Mouse (Mus musculus) adrenal gland, adult 8-10 months (tissue): ENCODE measurements around the gene Pdgfc. TPM values are rescaled to one million over a fixed set of nuclear protein-coding genes. Genes with fewer than 3 reads are reported as not detected.

Experiments
- DNase-seq: peaks from one replicate; pipeline ENCODE4 v3.0.0; 2022
- total RNA-seq, 4 experiments: library from RNA; stranded (reverse); gene quantifications; 2 replicates each; pipeline ENCODE4 v1.2.4; 2022

The Pdgfc gene
- 1 to 10 TPM; 6.3 to 9.0 (median 7.5) TPM for total RNA-seq

- DNase-seq: no peak
These were observed at the start of gene Pdgfc for GRCm38 (mm10) chr3:81036151-81036553. Pdgfc (plus strand) TSS chr3:81036416.

DNA sequence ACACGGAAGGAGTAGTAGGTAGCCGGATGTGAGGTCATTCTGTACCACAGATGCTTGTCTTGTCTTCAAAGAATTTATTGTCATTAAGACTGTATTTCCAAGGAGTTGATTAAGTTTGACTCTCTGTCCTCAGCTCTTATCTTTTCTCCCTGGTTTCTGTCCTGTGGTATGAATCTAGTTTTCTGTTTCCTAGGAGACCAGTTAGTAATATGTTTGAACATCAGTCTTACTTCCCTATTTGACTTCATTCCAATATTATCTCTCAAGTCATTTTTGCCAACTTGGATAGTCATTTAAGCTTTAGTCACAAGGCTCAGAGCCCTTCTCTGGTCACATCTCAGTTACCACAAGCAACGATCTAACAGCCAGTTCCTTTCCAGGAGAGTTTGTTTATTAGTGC, 27.0 kb upstream of the Pdgfc start:
- DNase-seq: no peak

DNA sequence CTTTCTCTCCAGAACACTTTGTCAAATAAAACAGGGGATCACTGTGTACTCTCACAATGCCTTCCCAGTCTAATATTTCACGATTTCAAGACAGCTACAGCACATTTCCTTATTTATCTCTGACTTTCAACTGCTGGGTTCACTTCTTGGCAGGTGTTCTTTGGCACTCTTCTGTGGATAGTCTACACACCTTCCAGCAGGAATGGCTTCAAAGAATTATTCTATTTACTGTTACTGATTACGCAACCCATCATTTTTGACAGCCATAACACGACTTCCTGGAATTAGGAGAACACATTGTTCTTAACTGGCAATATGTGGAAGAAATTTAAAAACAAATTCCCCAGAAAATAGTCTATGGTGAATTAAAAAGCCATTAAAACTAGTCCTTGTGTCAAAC, 26.3 kb upstream of the Pdgfc start:
- no peak for DNase-seq

DNA sequence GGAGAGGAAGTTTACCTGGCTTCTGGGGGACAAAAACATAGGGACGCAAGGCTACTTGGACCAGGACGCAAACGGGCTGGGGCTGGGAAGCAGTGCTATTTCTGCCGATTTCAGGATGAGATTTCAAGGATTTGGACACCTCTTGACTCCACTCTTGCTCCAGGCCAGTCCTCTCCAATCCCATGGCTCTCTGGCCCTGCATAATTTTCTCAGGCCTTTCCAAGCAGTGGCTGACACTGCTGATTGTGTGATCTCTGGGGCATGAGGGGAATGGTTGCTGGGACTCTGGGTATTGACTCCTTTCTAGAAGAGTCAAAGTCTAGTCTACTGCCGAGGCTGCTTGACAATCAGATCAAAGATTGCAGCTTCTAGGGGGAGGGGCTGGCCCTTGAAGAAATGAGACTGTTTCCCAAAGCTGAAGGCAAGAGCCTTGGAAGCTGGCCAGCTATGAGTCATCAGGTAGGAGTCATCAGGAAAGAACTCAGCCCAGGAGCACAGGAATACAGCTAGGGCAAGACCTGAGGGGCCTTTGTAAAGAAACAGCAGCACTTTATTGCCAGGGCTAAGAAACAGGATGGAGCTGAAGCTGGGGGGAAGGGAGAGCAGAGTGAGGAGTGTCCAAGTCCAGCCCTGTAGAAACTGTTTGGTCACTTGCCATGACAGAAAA, 18.7 kb upstream of the Pdgfc start:
- peak; percentile 94 for DNase-seq

GRCm38 (mm10) chr3:81020064-81020463, 16.2 kb upstream of the Pdgfc start:
- no peak for DNase-seq

DNA sequence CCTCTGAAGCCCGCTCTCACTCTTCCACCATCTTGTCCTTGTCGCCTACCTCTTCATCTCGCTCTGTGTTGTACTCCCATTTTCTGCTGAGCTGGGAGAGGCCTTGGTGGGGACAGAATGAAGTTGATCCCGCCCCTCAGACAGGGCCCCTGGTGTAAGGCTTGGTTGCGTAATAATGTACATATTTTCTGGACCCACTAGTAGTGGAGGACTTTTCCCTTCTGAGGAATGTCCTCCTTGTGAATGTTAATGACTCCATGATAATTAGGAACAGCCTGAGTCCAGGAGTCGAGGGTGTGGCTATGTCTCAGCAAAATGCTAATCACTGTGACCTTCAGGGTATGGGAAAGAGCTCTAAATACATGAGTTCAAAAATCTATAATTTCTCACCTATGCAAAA, 14.4 kb upstream of the Pdgfc start:
- no peak for DNase-seq

GRCm38 (mm10) chr3:81022266-81022665, 13.9 kb upstream of the Pdgfc start:
- DNase-seq: no peak

GRCm38 (mm10) chr3:81022845-81023244, 13.4 kb upstream of the Pdgfc start:
- DNase-seq: no peak

GRCm38 (mm10) chr3:81023568-81023967, 12.6 kb upstream of the Pdgfc start:
- no peak for DNase-seq

GRCm38 (mm10) chr3:81025568-81026213, 10.5 kb upstream of the Pdgfc start:
- DNase-seq: no peak

GRCm38 (mm10) chr3:81028361-81028760, 7.9 kb upstream of the Pdgfc start:
- DNase-seq: no peak

- no peak for DNase-seq
These were observed 6.9 kb upstream of the Pdgfc start for GRCm38 (mm10) chr3:81029321-81029720.

DNA sequence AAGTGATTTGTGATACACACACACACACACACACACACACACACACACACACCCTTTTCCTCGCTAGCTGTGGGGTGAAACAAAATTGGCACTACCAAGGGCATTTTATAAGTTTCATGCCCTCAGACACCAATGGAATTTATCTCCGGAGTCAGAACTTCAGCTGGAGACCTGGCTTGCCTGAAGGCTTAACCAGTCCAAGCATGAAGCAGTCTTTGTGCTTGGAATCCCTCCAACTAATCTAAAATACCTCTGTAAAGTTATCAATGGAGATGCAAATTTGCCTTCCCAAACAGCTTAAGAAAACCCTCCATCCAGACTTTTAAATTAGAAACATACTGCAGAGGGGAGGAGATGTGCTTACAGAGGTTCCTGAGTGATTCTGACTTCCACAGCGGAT, 6.3 kb upstream of the Pdgfc start:
- no peak for DNase-seq

GRCm38 (mm10) chr3:81030311-81030710, 5.9 kb upstream of the Pdgfc start:
- DNase-seq: no peak

DNA sequence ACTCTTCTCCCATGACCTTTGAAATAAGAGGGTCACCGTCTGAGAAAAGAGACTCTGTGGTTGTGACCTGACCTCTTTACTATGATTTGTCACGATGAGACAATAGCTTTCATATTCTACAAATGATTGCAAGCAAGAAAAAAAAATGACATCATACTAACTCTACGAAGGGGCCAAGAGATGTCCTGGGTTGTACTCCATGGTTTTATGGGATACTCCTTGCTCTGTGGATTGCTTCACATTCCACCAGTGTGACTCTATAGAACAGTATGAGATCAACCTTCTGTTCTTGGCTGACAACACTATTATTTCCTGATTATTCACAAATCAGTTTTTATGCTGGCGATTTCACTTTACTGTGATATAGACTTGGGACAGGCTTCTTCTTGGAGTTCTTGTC, 4.2 kb upstream of the Pdgfc start:
- DNase-seq: no peak

DNA sequence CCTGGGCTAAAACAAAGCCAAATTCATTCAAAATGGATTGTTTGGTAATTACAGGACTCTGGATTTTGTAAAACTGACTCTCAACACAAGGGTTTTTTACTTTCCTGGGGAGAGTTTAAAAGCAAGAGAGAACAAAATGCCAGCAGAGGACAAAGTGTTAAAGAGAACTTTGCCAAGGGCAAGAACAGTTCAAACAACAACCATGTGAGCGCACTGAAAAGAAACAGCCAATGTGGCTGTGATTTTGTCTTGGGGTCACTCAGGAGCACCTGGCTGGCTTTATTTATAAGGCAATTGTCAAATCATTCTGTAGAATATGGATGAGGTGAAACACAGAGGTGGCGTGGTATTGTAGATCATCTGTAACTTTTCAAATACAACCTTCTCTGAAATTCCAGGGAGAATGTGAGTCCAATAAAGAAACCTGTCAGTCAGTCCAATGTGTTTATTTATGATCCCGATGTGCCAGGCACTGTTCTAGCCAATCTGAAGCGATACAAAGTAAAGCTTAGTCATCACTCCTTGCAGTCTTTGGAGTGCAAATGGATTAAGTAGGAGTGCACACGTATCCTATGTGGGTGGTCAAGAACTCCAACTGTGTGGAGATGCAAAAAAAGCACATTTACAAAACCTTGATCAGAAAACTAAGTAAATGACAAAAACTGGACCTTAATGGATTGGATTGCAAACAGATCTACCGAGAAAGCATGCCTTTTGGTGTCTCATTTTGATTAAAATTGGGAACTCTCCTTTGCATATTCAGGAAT, 1.7 kb upstream of the Pdgfc start:
- no peak for DNase-seq

GRCm38 (mm10) chr3:81036554-81037311, 517 bp downstream of the Pdgfc start:
- DNase-seq: peak; percentile 38

GRCm38 (mm10) chr3:81037312-81037859, 1.2 kb downstream of the Pdgfc start:
- DNase-seq: peak; percentile 26

DNA sequence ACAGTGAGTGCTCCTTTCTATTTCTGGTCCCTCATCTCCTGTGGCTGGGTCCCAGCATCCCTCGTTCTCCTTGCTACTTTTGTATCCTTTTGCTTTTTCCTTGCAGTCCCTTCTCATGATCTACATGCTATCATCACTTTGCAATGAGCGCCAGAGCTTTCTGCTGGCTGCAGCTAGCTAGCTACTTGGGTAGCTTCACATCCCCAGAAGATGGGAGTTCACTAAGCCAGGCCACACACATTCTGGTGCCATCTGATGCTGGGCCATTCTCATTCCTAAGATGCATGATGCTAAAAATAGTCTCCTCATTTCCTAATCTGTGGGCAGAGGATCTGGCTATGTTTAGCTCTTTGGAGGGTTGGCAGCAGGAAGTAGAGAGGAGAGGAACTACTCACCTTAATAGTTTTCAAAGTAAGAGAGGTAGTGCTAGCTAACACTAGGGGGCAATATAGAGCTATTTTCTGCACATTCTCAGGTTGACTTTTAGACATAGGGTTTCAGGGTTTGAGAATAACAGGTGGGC, 3.0 kb downstream of the Pdgfc start:
- DNase-seq: no peak

- DNase-seq: no peak
These were observed 8.6 kb downstream of the Pdgfc start for GRCm38 (mm10) chr3:81044653-81045343.

- DNase-seq: no peak
These were observed 9.3 kb downstream of the Pdgfc start for GRCm38 (mm10) chr3:81045344-81046050.
